Mouse (Mus musculus) forebrain, embryonic 15.5 days (tissue): ENCODE data around the gene Pbx1. TPM values are rescaled to one million over a fixed set of nuclear protein-coding genes. Genes with fewer than 3 reads are reported as not detected.

Experiments
- ATAC-seq: fragments of 200-750 bp; cut with Nextera tagmentation; replicated peaks from 2 replicates; pipeline ENCODE4 v1.8.0; 2017; ENCODE audit warnings: mild to moderate bottlenecking, moderate TSS enrichment, moderate library complexity
- H3K27ac ChIP-seq: fragments of 300-500 bp; sonication (generic); replicated peaks from 2 replicates; pipeline ENCODE4 v1.5.1; 2015; ENCODE audit warnings: mild to moderate bottlenecking, inconsistent platforms
- H3K27me3 ChIP-seq: fragments of 300-500 bp; sonication (generic); 2 replicates; pipeline ENCODE4 v1.6.1; 2015; ENCODE audit warnings: inconsistent platforms
- H3K36me3 ChIP-seq: fragments of 300-500 bp; sonication (generic); 2 replicates; pipeline ENCODE4 v1.6.1; 2015; ENCODE audit warnings: mild to moderate bottlenecking, inconsistent platforms
- H3K4me1 ChIP-seq: fragments of 300-500 bp; sonication (generic); 2 replicates; pipeline ENCODE4 v1.6.1; 2015; ENCODE audit warnings: inconsistent platforms
- H3K4me2 ChIP-seq: fragments of 300-500 bp; sonication (generic); replicated peaks from 2 replicates; pipeline ENCODE4 v1.6.1; 2015; ENCODE audit warnings: mild to moderate bottlenecking, inconsistent platforms
- H3K4me3 ChIP-seq: fragments of 300-500 bp; sonication (generic); 2 replicates; pipeline ENCODE4 v1.5.1; 2015; ENCODE audit warnings: mild to moderate bottlenecking, inconsistent platforms
- H3K9ac ChIP-seq: fragments of 300-500 bp; sonication (generic); replicated peaks from 2 replicates; pipeline ENCODE4 v1.6.1; 2015; ENCODE audit warnings: mild to moderate bottlenecking, inconsistent platforms
- H3K9me3 ChIP-seq: fragments of 300-500 bp; sonication (generic); 2 replicates; pipeline ENCODE4 v1.6.1; 2016; ENCODE audit warnings: inconsistent platforms
- WGBS: fragments of 180-500 bp; shearing (Covaris S2); methylation state at CpG from one replicate; pipeline ENCODE4 v1.1.7; 2015; ENCODE audit warnings: mixed read lengths; 5-methylcytosine and 5-hydroxymethylcytosine counted together
- polyA plus RNA-seq: library from polyadenylated mRNA; unstranded; fragments of >200 nt; fragmentation: Nextera tagmentation; extraction: Ambion mirVana; gene quantifications from 2 replicates; pipeline ENCODE4 v1.2.1, GENCODE M21; 2015

The Pbx1 gene
- polyA plus RNA-seq, 1 experiment from 2014 or later = 90.5 TPM

DNA sequence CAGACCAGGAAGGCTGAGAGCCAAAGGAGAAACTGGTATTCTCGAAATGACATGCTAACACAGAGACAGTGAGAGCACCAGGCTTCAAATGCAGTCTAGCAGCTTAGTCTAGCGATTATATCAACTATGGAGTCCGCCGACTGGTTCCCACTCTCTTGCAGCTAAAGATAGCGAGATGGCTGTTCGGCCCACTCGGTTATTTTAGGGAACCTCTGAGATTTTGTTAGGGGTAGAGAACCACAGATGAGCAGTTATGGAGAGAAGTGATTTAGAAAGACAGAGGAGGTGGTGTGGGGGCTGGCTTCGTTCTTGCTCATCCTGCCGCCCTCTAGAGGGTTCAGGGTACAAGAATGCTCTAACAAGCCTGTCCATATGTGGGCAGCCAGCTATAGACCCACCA lies 13.2 kb downstream of the Pbx1 start:
- ATAC-seq = no peak
- Histone ChIP-seq H3K4me3 (no peak overlapping the region), H3K4me1 (peaks cover 89% of the 10 kb centered on the region), H3K27ac (peak overlapping the region; percentile 79), H3K27me3 (no peaks in the 10 kb centered on the region), H3K36me3 (peaks cover 8% of the 10 kb centered on the region; the same call in 1 of the 2 replicates), H3K9me3 (no peaks in the 10 kb centered on the region), H3K4me2 (0 out of 2 replicates have a peak overlapping the region, but pooled peaks have one; percentile 3), H3K9ac (no peak overlapping the region)
- WGBS = 66% methylated on average over 9 of the region's 9 CpGs

DNA sequence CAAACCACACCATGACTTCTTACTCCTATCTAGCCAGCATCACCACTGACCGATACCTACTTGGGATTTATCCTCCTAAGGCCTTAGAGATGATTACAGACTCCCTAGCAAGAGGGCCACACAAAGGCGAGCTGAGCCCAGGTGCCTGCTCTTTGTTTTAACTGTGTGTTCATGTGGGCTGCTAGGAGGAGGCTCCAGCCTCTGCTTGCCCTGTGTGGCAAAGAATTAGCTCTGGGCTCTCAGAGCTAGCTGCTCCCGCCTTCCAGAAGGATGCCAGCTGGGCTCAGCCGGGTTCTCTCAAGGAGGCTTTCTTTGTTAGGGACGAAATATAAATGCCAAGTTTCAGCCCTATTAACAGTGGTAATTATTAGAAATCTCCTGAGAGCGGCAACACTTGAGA lies 14.4 kb downstream of the Pbx1 start:
- Histone ChIP-seq H3K4me1 (peaks cover 84% of the 10 kb centered on the region), H3K36me3 (peaks cover 18% of the 10 kb centered on the region), H3K4me2 (peak overlapping the region; percentile 15; the same call in 1 of the 2 replicates), H3K9me3 (no peaks in the 10 kb centered on the region), H3K27me3 (no peaks in the 10 kb centered on the region), H3K4me3 (no peak overlapping the region), H3K27ac (peak overlapping the region; percentile 79), H3K9ac (peak overlapping the region; percentile 28)
- ATAC-seq = peak; percentile 80
- 12% methylated on average over 6 of the region's 6 CpGs for WGBS

DNA sequence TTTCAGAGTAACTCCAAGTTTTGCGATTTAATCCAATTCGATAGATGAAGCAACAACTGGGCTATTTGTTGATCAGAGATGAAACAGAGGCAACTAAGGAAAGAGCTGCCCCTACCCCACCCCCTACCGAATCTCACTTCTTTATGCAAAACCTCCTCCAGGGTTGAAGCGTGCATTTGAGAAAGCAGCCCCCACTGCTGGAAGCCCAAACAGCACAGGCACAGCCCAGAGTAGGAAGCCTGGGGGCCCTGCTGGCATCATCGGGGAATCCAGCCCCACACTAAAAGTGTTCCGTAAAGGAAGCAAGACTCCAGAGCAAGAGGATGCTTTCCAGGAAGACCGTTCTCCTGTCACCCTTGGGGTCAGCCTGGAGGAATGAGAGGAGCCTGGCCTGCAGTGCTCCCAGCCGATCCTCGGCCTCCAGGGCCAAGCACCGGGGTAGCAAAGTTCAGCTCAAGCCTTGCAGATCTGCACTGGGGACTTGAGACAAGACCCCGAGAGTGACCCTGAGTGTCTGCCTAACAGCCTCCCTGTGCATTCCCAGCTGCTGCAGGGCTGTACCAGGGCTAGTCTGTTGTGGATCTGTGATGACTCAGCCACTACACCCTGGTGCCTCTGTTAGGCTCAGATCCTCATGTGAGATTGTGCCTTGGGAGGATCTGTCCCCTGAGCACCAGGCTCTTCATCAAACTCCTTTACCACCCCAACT lies 15.2 kb downstream of the Pbx1 start:
- peak overlapping the region; percentile 28 for H3K9ac ChIP-seq
- H3K27me3 ChIP-seq = no peaks in the 10 kb centered on the region
- H3K36me3 ChIP-seq = peaks cover 13% of the 10 kb centered on the region
- H3K4me1 ChIP-seq = peaks cover 80% of the 10 kb centered on the region
- no peak overlapping the region for H3K4me3 ChIP-seq
- WGBS = 9% methylated on average over 11 of the region's 11 CpGs
- peak overlapping the region; percentile 79 for H3K27ac ChIP-seq
- peak; percentile 39 for ATAC-seq
- H3K4me2 ChIP-seq = peak overlapping the region; percentile 37
- no peaks in the 10 kb centered on the region for H3K9me3 ChIP-seq

DNA sequence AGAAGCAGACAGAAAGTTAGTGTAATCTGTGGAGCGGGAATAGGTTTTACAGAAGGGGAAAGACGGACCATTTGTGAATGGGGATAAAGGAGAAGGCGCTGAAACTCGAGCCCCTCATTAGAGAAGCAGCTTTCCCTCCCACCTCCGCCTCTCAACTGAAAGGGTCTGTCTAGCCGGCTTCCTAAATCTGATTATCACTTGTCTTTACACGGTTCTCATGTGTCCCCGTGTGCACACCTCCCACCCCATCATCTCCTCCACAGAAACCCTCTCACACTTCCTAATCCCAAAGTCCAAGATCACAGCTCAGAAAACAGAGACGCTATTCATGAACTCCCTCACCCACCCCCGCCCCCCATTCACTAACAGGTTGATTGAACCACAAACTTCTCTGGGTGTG lies 21.5 kb downstream of the Pbx1 start:
- Histone ChIP-seq H3K9me3 (no peaks in the 10 kb centered on the region), H3K4me1 (peaks cover 75% of the 10 kb centered on the region), H3K27ac (peak overlapping the region; percentile 53), H3K27me3 (no peaks in the 10 kb centered on the region), H3K36me3 (peaks cover 10% of the 10 kb centered on the region), H3K4me2 (0 out of 2 replicates have a peak overlapping the region, but pooled peaks have one; percentile 1), H3K4me3 (no peak overlapping the region), H3K9ac (no peak overlapping the region)
- WGBS = 3% methylated on average over 10 of the region's 10 CpGs
- ATAC-seq = peak; percentile 52; the same call in 1 of the 2 replicates

DNA sequence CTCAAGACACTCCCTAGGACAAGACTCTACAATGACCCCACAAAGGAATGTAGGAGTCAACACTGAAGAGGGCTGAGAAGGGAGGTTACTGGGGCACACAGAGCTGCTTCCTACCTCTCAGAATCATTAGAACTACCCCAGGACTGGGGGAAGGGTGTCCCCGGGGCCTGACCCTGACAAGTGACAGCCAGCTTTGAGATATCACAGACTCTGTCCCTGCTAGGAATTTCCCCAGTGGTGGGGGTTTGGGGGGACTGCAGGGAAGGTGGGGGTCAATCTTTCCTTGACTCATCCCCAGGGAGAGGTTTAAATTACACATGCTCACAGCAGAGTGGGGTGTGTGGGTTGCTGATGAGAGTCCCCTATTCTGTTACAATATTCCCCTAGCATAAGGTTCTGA lies 22.0 kb downstream of the Pbx1 start:
- H3K27ac ChIP-seq = 0 out of 2 replicates have a peak overlapping the region, but pooled peaks have one; percentile 20
- H3K4me2 ChIP-seq = no peak overlapping the region
- H3K9ac ChIP-seq = no peak overlapping the region
- H3K9me3 ChIP-seq = no peaks in the 10 kb centered on the region
- peaks cover 10% of the 10 kb centered on the region for H3K36me3 ChIP-seq
- no peaks in the 10 kb centered on the region for H3K27me3 ChIP-seq
- 5% methylated on average over 1 of the region's 1 CpGs for WGBS
- no peak for ATAC-seq
- no peak overlapping the region for H3K4me3 ChIP-seq
- peaks cover 75% of the 10 kb centered on the region for H3K4me1 ChIP-seq

DNA sequence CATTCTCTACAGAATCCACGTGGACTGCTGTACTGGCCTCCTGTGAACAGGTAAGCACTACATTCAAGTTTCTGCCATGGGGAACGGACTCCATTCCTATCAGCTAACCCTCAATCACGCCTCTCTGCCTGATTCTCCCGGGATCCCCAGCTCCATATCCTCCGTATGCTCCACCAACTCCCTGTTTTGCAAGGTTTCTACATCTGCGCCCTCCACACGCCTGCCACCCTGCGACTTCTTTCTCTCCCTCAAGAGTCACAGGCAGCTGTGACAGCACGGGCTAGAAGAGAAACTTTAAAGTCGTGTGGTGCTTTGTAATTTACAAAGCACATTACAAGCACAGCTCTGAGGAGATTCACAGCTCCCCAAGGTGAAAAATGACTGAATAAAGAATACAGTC lies 23.3 kb downstream of the Pbx1 start:
- peaks cover 10% of the 10 kb centered on the region for H3K36me3 ChIP-seq
- no peak overlapping the region for H3K4me2 ChIP-seq
- peaks cover 69% of the 10 kb centered on the region for H3K4me1 ChIP-seq
- H3K9me3 ChIP-seq = no peaks in the 10 kb centered on the region
- no peak for ATAC-seq
- H3K4me3 ChIP-seq = no peak overlapping the region
- 0 out of 2 replicates have a peak overlapping the region, but pooled peaks have one; percentile 9 for H3K27ac ChIP-seq
- H3K27me3 ChIP-seq = no peaks in the 10 kb centered on the region
- 53% methylated on average over 10 of the region's 10 CpGs for WGBS
- H3K9ac ChIP-seq = no peak overlapping the region

DNA sequence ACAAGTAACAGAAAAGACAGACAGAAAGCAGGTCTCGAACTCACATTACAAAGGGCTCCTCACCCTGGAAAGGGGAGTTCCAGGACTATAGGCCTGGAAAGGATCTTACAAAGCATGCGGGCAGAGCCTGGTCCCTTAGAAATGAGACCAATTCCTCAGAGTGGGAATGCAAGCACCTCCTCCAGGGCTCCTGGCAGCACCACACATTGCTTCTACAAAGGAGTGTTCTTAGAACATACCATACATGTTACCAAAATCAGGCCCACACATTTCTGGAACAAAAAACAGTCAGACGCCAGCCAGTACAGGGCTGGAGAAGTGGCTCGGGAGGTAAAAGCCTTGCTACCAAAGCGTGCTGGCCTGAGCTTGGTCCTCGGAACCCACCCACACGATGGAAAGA lies 24.1 kb downstream of the Pbx1 start:
- WGBS = 69% methylated on average over 7 of the region's 7 CpGs
- peaks cover 3% of the 10 kb centered on the region; the same call in 1 of the 2 replicates for H3K36me3 ChIP-seq
- peak overlapping the region; percentile 38; the same call in 1 of the 2 replicates for H3K27ac ChIP-seq
- no peak overlapping the region for H3K9ac ChIP-seq
- H3K27me3 ChIP-seq = no peaks in the 10 kb centered on the region
- no peaks in the 10 kb centered on the region for H3K9me3 ChIP-seq
- no peak overlapping the region for H3K4me3 ChIP-seq
- no peak for ATAC-seq
- peaks cover 72% of the 10 kb centered on the region for H3K4me1 ChIP-seq
- H3K4me2 ChIP-seq = no peak overlapping the region

DNA sequence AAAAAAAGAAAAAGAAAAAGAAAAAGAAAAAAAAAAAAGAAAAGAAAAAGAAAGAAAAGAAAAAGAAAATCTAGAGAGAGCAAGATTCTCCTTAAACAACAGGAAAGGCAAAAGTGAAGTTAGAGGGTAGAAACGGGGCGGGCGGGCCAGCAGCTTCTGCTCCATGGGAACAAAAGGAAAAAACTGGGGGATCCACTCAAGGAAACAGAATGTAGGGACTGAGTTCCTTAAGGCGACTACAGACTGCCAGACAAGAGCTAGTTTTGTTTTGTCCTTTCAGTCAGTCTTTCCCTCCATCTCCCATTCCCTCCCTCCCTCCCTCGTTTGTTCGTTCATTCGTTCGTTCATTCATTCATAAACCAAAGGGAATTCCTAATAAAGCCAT lies 25.8 kb downstream of the Pbx1 start:
- no peak overlapping the region for H3K4me2 ChIP-seq
- no peaks in the 10 kb centered on the region for H3K27me3 ChIP-seq
- no peak for ATAC-seq
- H3K27ac ChIP-seq = 0 out of 2 replicates have a peak overlapping the region, but pooled peaks have one; percentile 3
- H3K4me1 ChIP-seq = peaks cover 68% of the 10 kb centered on the region
- no peaks in the 10 kb centered on the region for H3K36me3 ChIP-seq
- no peak overlapping the region for H3K9ac ChIP-seq
- WGBS = 8% methylated on average over 8 of the region's 8 CpGs
- H3K4me3 ChIP-seq = no peak overlapping the region
- H3K9me3 ChIP-seq = no peaks in the 10 kb centered on the region

DNA sequence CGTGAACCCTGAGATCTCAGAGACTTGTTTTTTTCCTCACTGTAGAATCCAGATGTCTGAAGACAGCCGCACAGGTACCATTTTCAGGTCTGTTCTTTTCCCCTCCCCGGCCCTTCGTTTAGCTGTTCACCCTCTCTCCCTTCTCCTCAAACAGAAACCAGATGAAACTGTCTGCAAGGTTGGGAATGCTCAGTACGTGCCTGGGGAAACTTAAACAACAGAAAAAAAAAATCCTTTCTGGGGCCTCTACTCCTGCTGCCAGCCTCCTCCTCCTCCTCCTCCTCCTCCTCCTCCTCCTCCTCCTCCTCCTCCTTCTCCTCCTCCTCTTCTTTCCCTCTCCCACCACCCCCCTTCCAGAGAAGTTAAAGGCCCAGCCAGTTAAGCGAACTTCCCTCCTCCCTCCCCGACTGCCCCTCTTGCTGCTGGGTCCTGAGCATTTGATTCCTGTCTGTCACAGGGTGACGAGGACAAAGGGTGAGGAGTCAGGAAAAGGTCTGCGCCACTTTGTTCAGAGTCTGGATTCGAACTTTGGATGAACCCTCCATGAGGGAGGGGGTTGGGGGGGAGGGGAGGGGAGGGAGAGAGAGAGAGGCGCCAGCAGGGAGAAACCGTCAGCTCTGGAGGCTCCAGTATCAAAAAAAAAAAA lies 26.3 kb downstream of the Pbx1 start:
- peaks cover 63% of the 10 kb centered on the region for H3K4me1 ChIP-seq
- H3K27me3 ChIP-seq = no peaks in the 10 kb centered on the region
- no peak overlapping the region for H3K4me3 ChIP-seq
- no peak overlapping the region for H3K9ac ChIP-seq
- 27% methylated on average over 10 of the region's 12 CpGs for WGBS
- no peaks in the 10 kb centered on the region for H3K36me3 ChIP-seq
- no peaks in the 10 kb centered on the region for H3K9me3 ChIP-seq
- H3K27ac ChIP-seq = no peak overlapping the region
- ATAC-seq = no peak
- no peak overlapping the region for H3K4me2 ChIP-seq

DNA sequence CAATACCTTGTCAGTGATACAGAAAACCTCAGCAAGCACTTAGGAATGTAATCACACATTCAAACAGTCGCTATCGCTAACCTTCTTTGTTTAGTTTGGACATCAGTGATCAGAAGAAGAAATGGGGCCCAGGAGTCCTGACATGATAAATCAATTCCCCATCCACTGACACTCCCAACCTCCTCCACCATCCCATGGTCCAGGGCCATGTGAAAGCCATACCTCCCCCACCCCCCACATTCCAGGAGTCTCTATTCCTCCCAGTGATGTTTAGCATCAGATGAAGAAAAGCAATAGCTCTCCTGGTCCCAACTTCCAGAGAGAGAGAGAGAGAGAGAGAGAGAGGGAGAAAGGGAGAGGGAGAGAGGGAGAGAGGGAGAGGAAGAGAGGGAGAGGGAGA lies 28.5 kb downstream of the Pbx1 start:
- Histone ChIP-seq H3K36me3 (no peaks in the 10 kb centered on the region), H3K27me3 (no peaks in the 10 kb centered on the region), H3K27ac (peak overlapping the region; percentile 68; the same call in 1 of the 2 replicates), H3K4me3 (no peak overlapping the region), H3K4me2 (no peak overlapping the region), H3K4me1 (peaks cover 42% of the 10 kb centered on the region), H3K9me3 (no peaks in the 10 kb centered on the region), H3K9ac (no peak overlapping the region)
- 88% methylated on average over 2 of the region's 2 CpGs for WGBS
- ATAC-seq = no peak

DNA sequence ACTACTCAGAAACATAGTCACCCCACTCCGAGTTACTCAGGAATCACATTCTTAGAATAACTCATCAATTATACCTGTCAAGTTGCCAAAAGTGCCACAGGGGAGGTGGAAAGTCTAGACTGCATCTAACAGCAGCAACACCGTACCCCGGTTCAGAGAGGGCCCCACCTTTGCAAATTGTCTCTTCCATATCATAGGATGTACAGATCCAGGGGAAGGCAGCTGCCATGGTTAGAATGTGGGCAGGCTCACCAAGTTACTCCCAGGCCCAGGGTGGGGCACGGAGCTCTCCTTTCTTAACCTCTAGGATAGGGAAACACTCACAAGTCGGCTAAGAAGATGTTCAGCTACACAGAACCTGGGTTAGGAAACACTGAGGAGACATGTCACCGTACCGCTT lies 29.4 kb downstream of the Pbx1 start:
- H3K27me3 ChIP-seq = no peaks in the 10 kb centered on the region
- no peak overlapping the region for H3K9ac ChIP-seq
- no peak overlapping the region for H3K4me2 ChIP-seq
- no peaks in the 10 kb centered on the region for H3K36me3 ChIP-seq
- H3K27ac ChIP-seq = peak overlapping the region; percentile 68
- peaks cover 34% of the 10 kb centered on the region for H3K4me1 ChIP-seq
- H3K9me3 ChIP-seq = no peaks in the 10 kb centered on the region
- no peak overlapping the region for H3K4me3 ChIP-seq
- ATAC-seq = peak; percentile 55
- WGBS = 35% methylated on average over 7 of the region's 7 CpGs

DNA sequence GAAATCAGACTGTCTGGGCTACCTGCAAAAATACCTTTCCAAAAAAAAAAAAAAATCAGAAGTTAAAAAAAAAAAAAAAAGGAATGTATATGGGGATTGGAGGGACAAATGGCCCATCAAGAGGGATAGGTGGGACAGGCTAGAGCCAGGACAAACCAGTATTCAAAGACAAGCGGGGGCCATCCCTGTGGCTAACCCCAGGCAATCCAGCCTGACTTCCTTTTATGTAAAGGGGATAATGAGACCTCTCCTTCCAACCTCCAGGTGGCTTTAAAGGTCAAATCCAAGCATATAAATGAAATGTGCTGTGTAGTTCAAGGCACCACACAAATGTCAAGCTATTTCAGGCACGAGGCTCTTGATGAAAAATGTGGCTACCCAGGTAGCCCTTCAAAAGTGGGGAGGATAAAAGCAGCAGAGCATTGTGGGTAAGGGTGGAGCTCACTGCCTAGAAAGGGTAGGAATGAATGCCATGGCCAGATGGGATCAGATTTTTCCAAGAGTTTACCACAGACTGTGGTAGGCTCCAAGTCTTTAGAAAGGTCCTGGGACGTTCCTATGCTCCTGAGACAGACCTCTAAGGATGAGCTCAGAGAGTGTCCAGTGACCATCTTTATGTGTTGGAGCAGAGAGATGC lies 36.4 kb downstream of the Pbx1 start:
- Histone ChIP-seq H3K27me3 (no peaks in the 10 kb centered on the region), H3K4me2 (no peak overlapping the region), H3K4me1 (peaks cover 53% of the 10 kb centered on the region), H3K4me3 (no peak overlapping the region), H3K9me3 (no peaks in the 10 kb centered on the region), H3K36me3 (0 out of 2 replicates have a peak, but pooled peaks cover 4% of the 10 kb centered on the region), H3K9ac (no peak overlapping the region), H3K27ac (no peak overlapping the region)
- 66% methylated on average over 3 of the region's 3 CpGs for WGBS
- ATAC-seq = no peak
